Mouse (Mus musculus) brain, adult 2 months (tissue): ENCODE results near the gene Il9.

Experiments
- DNase-seq: peaks from one replicate; pipeline ENCODE4 v3.0.0; 2011; ENCODE audit warnings: low read depth, low spot score

Il9 gene

GRCm38 (mm10) chr13:56471951-56472350 is 10.1 kb downstream of the Il9 start:
- DNase-seq: no peak

GRCm38 (mm10) chr13:56471211-56471610 is 10.8 kb downstream of the Il9 start:
- no peak for DNase-seq

- no peak for DNase-seq
Measured at GRCm38 (mm10) chr13:56468536-56468935, 13.5 kb downstream of the Il9 start.

GRCm38 (mm10) chr13:56467786-56468185 is 14.3 kb downstream of the Il9 start:
- no peak for DNase-seq

- DNase-seq: no peak
Measured at GRCm38 (mm10) chr13:56463750-56464149, 18.3 kb downstream of the Il9 start.

GRCm38 (mm10) chr13:56463261-56463660 is 18.8 kb downstream of the Il9 start:
- peak; percentile 36 for DNase-seq

GRCm38 (mm10) chr13:56462791-56463190 is 19.3 kb downstream of the Il9 start:
- no peak for DNase-seq

- no peak for DNase-seq
Measured at GRCm38 (mm10) chr13:56461460-56461859, 20.6 kb downstream of the Il9 start.

GRCm38 (mm10) chr13:56458001-56458400 is 24.0 kb downstream of the Il9 start:
- DNase-seq: peak; percentile 70

- peak; percentile 58 for DNase-seq
Measured at GRCm38 (mm10) chr13:56450035-56450434, 32.0 kb downstream of the Il9 start.

GRCm38 (mm10) chr13:56449239-56450030 is 32.6 kb downstream of the Il9 start:
- DNase-seq: peak; percentile 82

- no peak for DNase-seq
Measured at GRCm38 (mm10) chr13:56444996-56445395, 37.0 kb downstream of the Il9 start.

- no peak for DNase-seq
Measured at GRCm38 (mm10) chr13:56444112-56444511, 37.9 kb downstream of the Il9 start.

GRCm38 (mm10) chr13:56443411-56443810 is 38.6 kb downstream of the Il9 start:
- DNase-seq: no peak

GRCm38 (mm10) chr13:56438211-56439075 is 43.6 kb downstream of the Il9 start, which contains the start of gene Slc25a48:
TSS of gene Slc25a48 (plus strand) at chr13:56438355.
- peak; percentile 59 for DNase-seq

- no peak for DNase-seq
Measured at GRCm38 (mm10) chr13:56435615-56436287, 46.3 kb downstream of the Il9 start.

- no peak for DNase-seq
Measured at GRCm38 (mm10) chr13:56434311-56434751, 47.7 kb downstream of the Il9 start.

GRCm38 (mm10) chr13:56433466-56433865 is 48.6 kb downstream of the Il9 start:
- peak; percentile 64 for DNase-seq

GRCm38 (mm10) chr13:56432496-56432895 is 49.5 kb downstream of the Il9 start:
- peak; percentile 69 for DNase-seq
